Mouse (Mus musculus) lung, adult 2 months (tissue): ENCODE results near the gene Fam234b. TPM values are rescaled to one million over a fixed set of nuclear protein-coding genes. Genes with fewer than 3 reads are reported as not detected.

Experiments used
- DNase-seq: peaks from one replicate; pipeline ENCODE4 v3.0.0; 2022
- H3K4me1 ChIP-seq: fragments of 200-500 bp; 2 replicates; pipeline ENCODE4 v1.6.1; 2011; ENCODE audit warnings: low read length; ENCODE audit not compliant: control insufficient read depth, insufficient read depth
- H3K4me3 ChIP-seq: fragments of 200-500 bp; replicated peaks from 2 replicates; pipeline ENCODE3; 2011; ENCODE audit warnings: low read depth, mild to moderate bottlenecking, control low read depth, low read length; ENCODE audit errors: extremely low read depth
- CTCF ChIP-seq: fragments of 200-500 bp; IDR thresholded peaks from 2 replicates; pipeline ENCODE4 v1.5.1; 2011; ENCODE audit warnings: mild to moderate bottlenecking, low read length, control low read depth; ENCODE audit not compliant: insufficient read depth
- POLR2A ChIP-seq: fragments of 200-500 bp; IDR thresholded peaks from 2 replicates; pipeline ENCODE4 v1.6.1; 2011; ENCODE audit warnings: low read depth, mild to moderate bottlenecking, control low read depth, low read length, borderline replicate concordance; ENCODE audit errors: extremely low read depth
- WGBS: fragments of 180-500 bp; shearing (Covaris S2); methylation state at CpG from one replicate; pipeline ENCODE4 v1.1.7; 2018; 5-methylcytosine and 5-hydroxymethylcytosine counted together
- polyA plus RNA-seq: library from polyadenylated mRNA; depleted of rRNA; stranded (reverse); fragments of >200 nt; gene quantifications from 2 replicates; pipeline ENCODE4 v1.2.3, GENCODE M21; 2012

Gene Fam234b
- polyA plus RNA-seq, 1 experiment = 9.2 TPM

- H3K4me3 ChIP-seq = no peak overlapping the region
- peaks cover 4% of the 10 kb centered on the region; the same call in 1 of the 2 replicates for H3K4me1 ChIP-seq
- WGBS = 90% methylated on average over 3 of the region's 3 CpGs
- DNase-seq = no peak
- TF ChIP-seq CTCF = peak; percentile 17; the same call in 1 of the 2 replicates
- no peak for TF ChIP-seq POLR2A
These were observed 38.8 kb downstream of the Fam234b start for GRCm38 (mm10) chr6:135236576-135236975.

GRCm38 (mm10) chr6:135237326-135237725 is 39.5 kb downstream of the Fam234b start:
- DNase-seq = no peak
- WGBS = 39% methylated on average over 14 of the region's 14 CpGs
- TF ChIP-seq CTCF (0 out of 2 replicates have a peak, but pooled peaks have one; percentile 13), POLR2A (no peak)
- H3K4me1 ChIP-seq = peaks cover 4% of the 10 kb centered on the region; the same call in 1 of the 2 replicates
- no peak overlapping the region for H3K4me3 ChIP-seq

- 76% methylated on average over 4 of the region's 4 CpGs for WGBS
- Histone ChIP-seq H3K4me3 (no peak overlapping the region), H3K4me1 (peaks cover 4% of the 10 kb centered on the region; the same call in 1 of the 2 replicates)
- DNase-seq = no peak
- no peak for TF ChIP-seq CTCF
- TF ChIP-seq POLR2A = no peak
These were observed 40.4 kb downstream of the Fam234b start for GRCm38 (mm10) chr6:135238211-135238610.

GRCm38 (mm10) chr6:135240361-135240760 is 42.6 kb downstream of the Fam234b start:
- Histone ChIP-seq H3K4me3 (no peak overlapping the region), H3K4me1 (peaks cover 4% of the 10 kb centered on the region; the same call in 1 of the 2 replicates)
- TF ChIP-seq CTCF (no peak), POLR2A (no peak)
- 86% methylated on average over 8 of the region's 8 CpGs for WGBS
- no peak for DNase-seq

GRCm38 (mm10) chr6:135245586-135245985 is 47.8 kb downstream of the Fam234b start:
- Histone ChIP-seq H3K4me1 (peaks cover 5% of the 10 kb centered on the region; the same call in 1 of the 2 replicates), H3K4me3 (no peak overlapping the region)
- WGBS = 80% methylated on average over 8 of the region's 8 CpGs
- no peak for DNase-seq
- TF ChIP-seq CTCF (no peak), POLR2A (no peak)

GRCm38 (mm10) chr6:135247861-135248260 is 50.1 kb downstream of the Fam234b start:
- WGBS = 41% methylated on average over 6 of the region's 6 CpGs

GRCm38 (mm10) chr6:135249846-135250531 is 52.2 kb downstream of the Fam234b start:
- WGBS = 9% methylated on average over 19 of the region's 19 CpGs
- DNase-seq = peak; percentile 77
- Histone ChIP-seq H3K4me3 (peak overlapping the region; percentile 11), H3K4me1 (peaks cover 25% of the 10 kb centered on the region)
- TF ChIP-seq CTCF (peak; percentile 89), POLR2A (no peak)

More at GRCm38 (mm10) chr6:135247861-135248260, 50.1 kb downstream of the Fam234b start:
- no peak for TF ChIP-seq CTCF
- no peak for TF ChIP-seq POLR2A
- Histone ChIP-seq H3K4me3 (no peak overlapping the region), H3K4me1 (peaks cover 24% of the 10 kb centered on the region)
- no peak for DNase-seq

- TF ChIP-seq CTCF = no peak
- no peak for TF ChIP-seq POLR2A
- Histone ChIP-seq H3K4me1 (peaks cover 25% of the 10 kb centered on the region), H3K4me3 (no peak overlapping the region)
- peak; percentile 53 for DNase-seq
- WGBS = 45% methylated on average over 19 of the region's 19 CpGs
These were observed 53.3 kb downstream of the Fam234b start for GRCm38 (mm10) chr6:135250926-135251699.

- peaks cover 25% of the 10 kb centered on the region for H3K4me1 ChIP-seq
- WGBS = 33% methylated on average over 24 of the region's 24 CpGs
- H3K4me3 ChIP-seq = peak overlapping the region; percentile 31
- TF ChIP-seq POLR2A = no peak
- DNase-seq = no peak
These were observed 54.3 kb downstream of the Fam234b start for GRCm38 (mm10) chr6:135251849-135252727.

- H3K4me3 ChIP-seq = peak overlapping the region; percentile 23
- DNase-seq = peak; percentile 86
- 5% methylated on average over 16 of the region's 16 CpGs for WGBS
- TF ChIP-seq POLR2A = no peak
- no peak for TF ChIP-seq CTCF
- peaks cover 25% of the 10 kb centered on the region for H3K4me1 ChIP-seq
These were observed 54.9 kb downstream of the Fam234b start for GRCm38 (mm10) chr6:135252728-135253077.
